Mouse (Mus musculus) liver, embryonic 14.5 days (tissue): ENCODE results near the gene Gpx4. TPM values are rescaled to one million over a fixed set of nuclear protein-coding genes. Genes with fewer than 3 reads are reported as not detected.

Experiments used
- ATAC-seq: fragments of 200-750 bp; cut with Nextera tagmentation; 2 replicates; pipeline ENCODE4 v1.8.0; 2017; ENCODE audit warnings: moderate number of reproducible peaks, mild to moderate bottlenecking, moderate library complexity; ENCODE audit not compliant: insufficient read depth
- DNase-seq, 3 experiments: peaks; one replicate each; pipeline ENCODE4 v3.0.0-alpha.2; 2012 to 2013; ENCODE audit warnings: low read depth in 3 of 3, low spot score in 3 of 3
- H3K27ac ChIP-seq: fragments of 300-500 bp; sonication (generic); 2 replicates; pipeline ENCODE4 v1.5.1; 2014; ENCODE audit warnings: moderate library complexity, mild to moderate bottlenecking, control low read depth, inconsistent platforms
- H3K27me3 ChIP-seq: fragments of 300-500 bp; sonication (generic); 2 replicates; pipeline ENCODE4 v1.6.1; 2014; ENCODE audit warnings: mild to moderate bottlenecking, low read length, moderate library complexity; ENCODE audit not compliant: control insufficient read depth, insufficient read depth
- H3K36me3 ChIP-seq: fragments of 300-500 bp; sonication (generic); replicated peaks from 2 replicates; pipeline ENCODE4 v1.6.1; 2014; ENCODE audit warnings: low read depth; ENCODE audit not compliant: control insufficient read depth, insufficient read depth
- H3K4me1 ChIP-seq, 2 experiments: fragments of 200-500 bp in 1 of 2; fragments of 300-500 bp in 1 of 2; sonication (generic) in 1 of 2; replicated peaks; 2 replicates each; pipeline ENCODE4 v1.6.1; 2012 to 2014; ENCODE audit warnings: antibody characterized with exemption in 1 of 2, inconsistent platforms in 1 of 2, low read length in 1 of 2; ENCODE audit not compliant: control insufficient read depth in 2 of 2, insufficient read depth in 2 of 2
- H3K4me2 ChIP-seq: fragments of 300-500 bp; sonication (generic); 2 replicates; pipeline ENCODE4 v1.6.1; 2014; ENCODE audit warnings: low read depth, mild to moderate bottlenecking, control low read depth, moderate library complexity
- H3K4me3 ChIP-seq, 2 experiments: fragments of 200-500 bp in 1 of 2; fragments of 300-500 bp in 1 of 2; sonication (generic) in 1 of 2; 2 replicates each; pipeline ENCODE4 v1.5.1; 2012 to 2014; ENCODE audit warnings: low read depth in 2 of 2, low read length in 2 of 2, mild to moderate bottlenecking in 2 of 2, control low read depth in 1 of 2, inconsistent platforms in 1 of 2, moderate library complexity in 1 of 2; ENCODE audit not compliant: insufficient read depth in 1 of 2
- H3K9ac ChIP-seq: fragments of 300-500 bp; sonication (generic); replicated peaks from 2 replicates; pipeline ENCODE4 v1.6.1; 2014; ENCODE audit warnings: mild to moderate bottlenecking, control low read depth, moderate library complexity
- H3K9me3 ChIP-seq: fragments of 300-500 bp; sonication (generic); 2 replicates; pipeline ENCODE4 v1.6.1; 2016; ENCODE audit warnings: low read length, mixed read lengths; ENCODE audit not compliant: control insufficient read depth
- CTCF ChIP-seq: IDR thresholded peaks from 2 replicates; pipeline ENCODE4 v1.5.1; 2016; ENCODE audit warnings: antibody characterized with exemption, low read depth, control low read depth
- EP300 ChIP-seq: IDR thresholded peaks from 2 replicates; pipeline ENCODE4 v1.6.1; 2016; ENCODE audit warnings: antibody characterized with exemption, low read depth
- WGBS: fragments of 180-500 bp; shearing (Covaris S2); extraction: QIAGEN DNeasy Blood & Tissue Kit; methylation state at CpG from one replicate; pipeline ENCODE4 v1.1.7; 2014; ENCODE audit not compliant: insufficient replicate concordance; 5-methylcytosine and 5-hydroxymethylcytosine counted together
- polyA plus RNA-seq, 2 experiments: library from polyadenylated mRNA; depleted of rRNA in 1 of 2; stranded (reverse) in 1 of 2; unstranded in 1 of 2; fragments of >200 nt; fragmentation: Nextera tagmentation in 1 of 2; extraction: Ambion mirVana in 1 of 2; gene quantifications; 2 replicates each; pipeline versions ENCODE4 v1.2.1 to v1.2.3; 2012 to 2014

Gpx4 gene
- polyA plus RNA-seq, 2 experiments: 388 to 724 TPM

GRCm38 (mm10) chr10:80048396-80048795 lies 1.4 kb downstream of the Gpx4 start:
- Histone ChIP-seq H3K4me2 (no peak overlapping the region), H3K4me1 (peaks cover 29 to 40% of the 10 kb centered on the region in 2 experiments), H3K36me3 (no peaks in the 10 kb centered on the region), H3K9me3 (no peaks in the 10 kb centered on the region), H3K4me3 (no peak overlapping the region), H3K27me3 (no peaks in the 10 kb centered on the region), H3K27ac (no peak overlapping the region), H3K9ac (no peak overlapping the region)
- ATAC-seq (no peak), DNase-seq (no peak)
- WGBS: 55% methylated on average over 5 of the region's 5 CpGs
- TF ChIP-seq EP300 (no peak), CTCF (no peak)

- peaks cover 29 to 40% of the 10 kb centered on the region in 2 experiments for H3K4me1 ChIP-seq
Observed at GRCm38 (mm10) chr10:80048834-80049233, 1.9 kb downstream of the Gpx4 start.

GRCm38 (mm10) chr10:80050244-80050643 lies 3.3 kb downstream of the Gpx4 start:
- H3K27me3 ChIP-seq: no peaks in the 10 kb centered on the region
- no peak overlapping the region for H3K4me3 ChIP-seq
- no peak for TF ChIP-seq CTCF
- TF ChIP-seq EP300: no peak
- no peaks in the 10 kb centered on the region; the same call in 1 of the 2 replicates for H3K36me3 ChIP-seq
- H3K4me1 ChIP-seq: peaks cover 33 to 42% of the 10 kb centered on the region in 2 experiments
- peak overlapping the region; percentile 31; the same call in 1 of the 2 replicates for H3K27ac ChIP-seq
- no peak overlapping the region for H3K4me2 ChIP-seq
- ATAC-seq (no peak), DNase-seq (no peak)
- H3K9ac ChIP-seq: no peak overlapping the region; the same call in 1 of the 2 replicates
- 66% methylated on average over 6 of the region's 6 CpGs for WGBS
- H3K9me3 ChIP-seq: no peaks in the 10 kb centered on the region

More at GRCm38 (mm10) chr10:80048834-80049233, 1.9 kb downstream of the Gpx4 start:
- DNase-seq (no peak), ATAC-seq (no peak)
- no peak overlapping the region; the same call in 1 of the 2 replicates for H3K27ac ChIP-seq
- H3K4me3 ChIP-seq: no peak overlapping the region
- no peak overlapping the region for H3K4me2 ChIP-seq
- TF ChIP-seq CTCF (no peak), EP300 (no peak)
- H3K36me3 ChIP-seq: no peaks in the 10 kb centered on the region
- 21% methylated on average over 3 of the region's 3 CpGs for WGBS
- H3K9me3 ChIP-seq: no peaks in the 10 kb centered on the region
- H3K27me3 ChIP-seq: no peaks in the 10 kb centered on the region
- H3K9ac ChIP-seq: no peak overlapping the region

GRCm38 (mm10) chr10:80050885-80051617 lies 4.1 kb downstream of the Gpx4 start:
- no peaks in the 10 kb centered on the region for H3K27me3 ChIP-seq
- H3K4me3 ChIP-seq: no peak overlapping the region
- H3K4me1 ChIP-seq: peaks cover 36 to 44% of the 10 kb centered on the region in 2 experiments
- H3K9me3 ChIP-seq: no peaks in the 10 kb centered on the region
- no peak overlapping the region for H3K9ac ChIP-seq
- TF ChIP-seq EP300 (no peak), CTCF (no peak)
- peak overlapping the region; percentile 28 for H3K27ac ChIP-seq
- H3K4me2 ChIP-seq: no peak overlapping the region
- WGBS: 42% methylated on average over 15 of the region's 15 CpGs
- DNase-seq (no peak), ATAC-seq (no peak)
- peaks cover 5% of the 10 kb centered on the region for H3K36me3 ChIP-seq

- H3K27ac ChIP-seq: peak overlapping the region; percentile 84
- DNase-seq: peak in 2 of 3 experiments; percentile 47 to 50
- no peaks in the 10 kb centered on the region for H3K9me3 ChIP-seq
- H3K36me3 ChIP-seq: peaks cover 11% of the 10 kb centered on the region
- H3K27me3 ChIP-seq: no peaks in the 10 kb centered on the region
- no peak for ATAC-seq
- no peak overlapping the region for H3K9ac ChIP-seq
- no peak overlapping the region; the same call in 1 of the 2 replicates for H3K4me2 ChIP-seq
- WGBS: 30% methylated on average over 14 of the region's 14 CpGs
- peaks cover 36 to 42% of the 10 kb centered on the region in 2 experiments for H3K4me1 ChIP-seq
- no peak overlapping the region for H3K4me3 ChIP-seq
- TF ChIP-seq EP300: no peak
- no peak for TF ChIP-seq CTCF
Observed at GRCm38 (mm10) chr10:80051618-80052373, 4.8 kb downstream of the Gpx4 start.
